Mouse (Mus musculus) lung, postnatal 0 days (tissue): ENCODE results near the gene Birc6.

ENCODE experiments used
- CTCF ChIP-seq: IDR thresholded peaks from 2 replicates; pipeline ENCODE4 v1.5.1; 2016; ENCODE audit warnings: antibody characterized with exemption, mild to moderate bottlenecking
- EP300 ChIP-seq: IDR thresholded peaks from 2 replicates; pipeline ENCODE4 v1.6.1; 2016; ENCODE audit warnings: antibody characterized with exemption, mild to moderate bottlenecking, control low read depth

GRCm38 (mm10) chr17:74507934-74508333 is 20.2 kb upstream of the Birc6 start:
- no peak for TF ChIP-seq EP300
- TF ChIP-seq CTCF = no peak
